Mouse (Mus musculus) c-Kit-positive CD71-negative TER-119-negative erythroid progenitor cells, embryonic 14.5 days (primary cell): Measurements from ENCODE around the gene Lhfpl2.

Experiments used
- DNase-seq: peaks from one replicate; pipeline ENCODE4 v3.0.0-alpha.2; 2013; ENCODE audit warnings: low read depth

The Lhfpl2 gene

DNA sequence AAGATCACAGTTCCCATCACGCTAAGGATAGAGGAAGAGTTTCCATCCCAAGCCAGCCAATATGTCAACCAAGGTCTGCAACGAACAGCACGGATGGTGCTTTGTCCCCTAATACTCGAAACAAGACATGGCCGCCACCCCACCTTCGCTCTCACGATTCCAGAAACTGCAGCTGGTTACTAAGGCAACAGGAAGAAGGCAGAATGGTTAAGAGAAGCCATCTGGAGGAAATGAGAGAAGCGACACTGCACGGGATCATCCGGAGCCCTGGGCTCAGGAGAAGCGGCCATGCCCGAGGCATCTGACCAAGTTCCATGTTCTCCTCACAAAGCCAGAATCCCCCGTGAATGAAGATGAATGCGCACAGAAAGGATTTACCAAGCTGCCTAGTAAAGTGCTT is 166.0 kb downstream of the Lhfpl2 start:
- no peak for DNase-seq

DNA sequence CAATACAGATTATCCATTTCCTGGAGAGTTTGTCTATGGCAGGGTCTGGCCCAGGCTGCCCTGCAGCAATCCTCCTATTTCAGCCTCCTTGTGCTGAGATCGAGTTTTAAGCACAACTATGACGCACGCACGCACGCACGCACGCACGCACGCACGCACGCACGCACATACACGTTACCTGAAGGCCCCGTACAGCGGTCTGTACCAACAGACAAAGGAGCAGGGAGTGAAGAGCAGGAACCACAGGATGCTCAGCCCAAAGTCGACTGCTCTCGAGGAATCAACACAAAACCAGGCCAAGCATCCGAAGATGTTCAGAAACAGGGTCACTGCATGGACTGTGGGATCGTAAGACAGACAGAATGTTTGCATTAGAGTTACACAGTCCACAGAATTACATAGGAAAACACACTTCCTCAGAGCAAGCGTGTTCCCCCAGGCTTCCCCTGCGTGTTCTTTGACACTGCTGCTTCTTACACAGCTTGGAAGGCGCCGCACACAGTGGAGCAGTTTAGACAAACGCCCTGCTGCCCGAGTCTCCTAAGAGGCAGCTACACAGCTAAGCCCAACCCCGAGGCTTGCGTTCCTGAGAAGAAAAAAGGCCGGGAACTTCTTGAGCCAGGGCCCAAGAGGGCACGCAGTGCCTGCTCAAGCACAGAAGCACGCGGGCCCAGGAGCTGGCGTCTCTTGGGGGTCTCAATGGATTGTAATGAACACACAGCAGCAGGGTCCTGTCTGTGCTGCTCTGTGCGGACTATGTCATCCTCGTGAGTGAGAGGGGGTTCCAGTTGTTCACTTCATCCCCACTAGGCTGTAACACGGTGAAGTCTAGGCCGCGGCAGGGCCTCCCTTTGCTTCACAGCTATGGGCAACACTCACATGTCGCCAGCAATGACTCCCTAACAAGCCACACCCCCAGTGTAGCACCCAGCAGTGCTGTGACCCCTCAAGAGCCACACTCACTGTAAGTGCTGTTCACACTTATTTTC is 167.4 kb downstream of the Lhfpl2 start:
- no peak for DNase-seq

DNA sequence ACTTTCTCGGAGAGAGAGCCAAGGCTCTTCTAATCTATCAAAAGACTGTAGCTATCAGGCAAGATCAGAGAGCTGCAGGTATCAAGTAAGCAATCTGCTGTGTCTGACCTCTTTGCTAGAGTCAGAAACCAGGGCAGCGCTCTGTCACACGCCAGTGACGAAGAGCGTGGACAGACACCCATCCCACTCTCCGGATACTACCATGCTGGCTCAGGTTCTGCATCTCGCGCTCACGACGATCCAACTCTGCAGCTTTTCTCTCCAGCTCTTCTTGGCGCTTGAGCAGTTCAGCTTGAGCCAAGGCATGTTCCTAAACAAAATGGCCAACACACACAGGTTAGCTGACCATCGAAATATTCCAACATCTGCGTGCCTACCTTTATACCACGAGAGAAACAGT is 174.3 kb downstream of the Lhfpl2 start:
- DNase-seq = no peak

DNA sequence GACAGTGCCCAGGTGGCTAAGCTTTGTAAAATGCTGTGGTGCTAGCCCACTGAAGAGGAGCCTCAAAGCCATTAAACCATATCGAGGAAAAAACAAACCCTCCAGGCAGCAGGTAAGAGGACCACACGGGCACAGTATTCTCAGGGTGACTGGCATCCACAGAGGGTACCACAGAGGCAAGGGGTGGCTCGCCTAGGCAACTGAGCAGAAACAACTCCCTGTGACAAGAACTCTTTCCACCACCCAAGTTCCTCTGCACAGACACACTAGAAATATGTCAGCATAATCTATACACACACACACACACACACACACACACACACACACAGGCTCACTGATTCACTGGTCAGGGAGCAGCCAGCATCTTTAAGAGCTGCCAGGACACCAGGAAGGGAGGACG is 181.9 kb downstream of the Lhfpl2 start:
- DNase-seq = no peak

DNA sequence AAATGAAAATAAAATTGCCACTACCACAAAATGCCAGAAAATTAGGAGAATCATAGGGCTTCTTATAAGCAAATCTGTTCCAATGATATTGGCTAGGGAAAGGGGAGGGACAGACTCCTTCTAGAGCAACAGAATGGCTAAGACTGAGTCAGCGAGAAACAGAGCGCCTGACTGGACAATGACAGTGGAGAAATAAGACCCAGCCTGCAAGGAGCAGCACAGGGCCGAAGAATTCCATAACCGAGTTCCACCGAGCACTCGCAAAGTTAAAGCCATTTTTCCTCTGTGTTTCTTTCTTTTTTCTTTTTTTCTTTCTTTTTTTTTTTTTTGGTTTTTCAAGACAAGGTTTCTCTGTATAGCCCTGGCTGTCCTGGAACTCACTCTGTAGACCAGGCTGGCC is 182.5 kb downstream of the Lhfpl2 start:
- DNase-seq = no peak

DNA sequence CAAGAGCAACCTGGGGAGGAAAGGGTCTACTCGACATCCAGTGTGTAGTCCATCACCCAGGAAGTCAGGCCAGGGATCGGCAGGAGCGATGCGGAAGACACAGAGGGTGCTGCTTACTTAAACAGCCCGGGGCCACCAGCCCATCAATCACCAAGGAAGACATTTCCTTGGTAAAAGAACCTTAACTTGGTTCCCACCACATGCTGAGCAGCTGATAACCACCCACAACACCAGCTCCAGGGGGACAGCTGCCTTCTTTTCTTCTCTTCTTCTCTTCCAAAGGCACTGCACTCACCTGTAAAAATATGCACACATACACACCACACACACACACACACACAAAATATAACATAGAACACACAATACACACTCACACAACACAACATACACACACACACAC is 183.3 kb downstream of the Lhfpl2 start:
- DNase-seq = no peak

DNA sequence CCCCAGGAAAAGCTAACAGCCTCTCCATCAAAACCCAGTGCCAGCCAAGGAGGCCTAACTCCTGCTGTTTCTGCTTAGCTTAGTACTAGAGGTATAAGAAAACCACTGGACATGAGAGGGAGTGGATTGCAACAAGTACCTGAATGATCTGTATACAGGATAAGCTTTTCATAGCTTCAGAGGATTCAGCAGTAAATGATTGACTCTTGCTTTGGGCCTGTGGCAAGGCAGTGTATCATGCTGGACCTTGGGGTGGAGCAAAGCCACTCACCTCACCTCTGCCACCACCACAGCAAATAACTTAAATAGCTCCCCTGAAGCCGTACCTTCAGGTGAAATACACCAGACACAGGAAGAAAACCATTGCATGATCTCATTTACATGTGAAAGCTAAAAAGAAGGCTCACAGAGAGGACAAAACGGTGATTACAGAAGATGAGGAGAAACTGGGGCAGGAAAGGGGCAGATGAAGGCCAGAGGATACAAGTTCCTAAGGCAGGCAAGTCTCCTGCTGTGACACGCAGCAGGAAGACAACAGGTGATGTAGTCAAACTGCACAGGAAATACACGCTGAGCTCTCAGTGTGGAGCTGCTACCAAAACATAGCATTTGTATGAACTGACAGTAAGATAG is 184.4 kb downstream of the Lhfpl2 start:
- no peak for DNase-seq

DNA sequence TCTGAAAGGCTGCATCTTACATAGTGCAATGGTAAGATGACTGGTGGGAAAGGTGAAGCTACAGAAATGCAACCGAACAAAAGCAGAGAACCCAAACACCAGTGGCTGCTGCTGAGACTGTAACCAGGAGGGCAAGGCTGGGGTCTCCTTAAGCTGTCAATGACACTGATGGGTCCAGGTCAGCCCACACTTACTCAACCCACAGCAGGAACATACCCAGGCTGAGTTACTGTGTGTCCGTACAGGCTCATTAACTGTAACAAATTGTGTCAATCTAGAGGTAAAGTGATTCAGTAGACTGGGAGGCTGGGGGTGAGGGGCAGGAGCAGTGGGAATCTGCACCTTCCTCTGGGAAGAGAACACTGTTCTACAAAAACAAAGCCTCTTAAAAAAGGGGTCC is 185.3 kb downstream of the Lhfpl2 start:
- DNase-seq = no peak
